Mouse (Mus musculus): Measurements from ENCODE around the gene Lypd4.

The Lypd4 gene

DNA sequence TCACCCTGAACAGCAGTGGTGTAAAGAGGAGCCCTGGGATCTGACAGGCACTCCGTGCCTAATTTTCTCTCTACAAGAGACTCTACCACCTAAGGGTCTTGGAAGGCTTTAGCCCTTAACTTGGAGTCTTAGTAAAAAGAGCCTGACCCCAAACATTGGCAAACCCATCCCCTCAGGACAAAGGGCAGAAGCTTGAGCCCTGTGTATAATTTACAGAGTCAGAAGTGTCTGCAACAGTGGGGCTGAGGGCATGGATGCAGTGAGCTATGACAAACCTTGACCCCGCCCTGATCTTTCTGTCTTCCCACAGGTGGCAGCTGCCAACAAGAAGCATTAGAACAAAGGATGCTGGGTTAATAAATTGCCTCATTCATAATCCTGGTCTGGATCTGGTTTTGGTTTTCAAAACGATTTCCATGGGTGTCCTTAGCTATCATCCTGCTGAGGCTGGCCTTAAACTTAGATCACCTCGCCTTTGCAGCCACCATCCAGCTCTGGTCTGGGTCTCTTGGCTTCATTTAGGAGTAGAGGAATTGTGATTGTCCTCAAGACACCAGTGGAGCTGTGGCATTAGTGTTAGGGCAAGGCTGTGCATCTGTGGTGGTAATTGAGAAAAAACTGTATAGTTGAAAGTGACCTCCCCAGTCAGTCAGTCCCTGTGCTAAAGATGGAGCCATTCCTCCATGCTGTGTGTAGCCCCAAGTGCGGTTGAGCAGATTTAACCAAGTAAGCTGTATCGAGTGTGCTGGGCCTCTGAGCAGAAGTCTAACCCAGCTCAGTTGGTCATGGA lies 19.9 kb upstream of the Lypd4 start:
- CTCF ChIA-PET, result interaction anchor here (1.7 to 2.8 kb wide), 2 partner anchors 13 to 17 kb away, joined by 7 to 10 read pairs; partner anchors contain the start of gene Arhgef1

DNA sequence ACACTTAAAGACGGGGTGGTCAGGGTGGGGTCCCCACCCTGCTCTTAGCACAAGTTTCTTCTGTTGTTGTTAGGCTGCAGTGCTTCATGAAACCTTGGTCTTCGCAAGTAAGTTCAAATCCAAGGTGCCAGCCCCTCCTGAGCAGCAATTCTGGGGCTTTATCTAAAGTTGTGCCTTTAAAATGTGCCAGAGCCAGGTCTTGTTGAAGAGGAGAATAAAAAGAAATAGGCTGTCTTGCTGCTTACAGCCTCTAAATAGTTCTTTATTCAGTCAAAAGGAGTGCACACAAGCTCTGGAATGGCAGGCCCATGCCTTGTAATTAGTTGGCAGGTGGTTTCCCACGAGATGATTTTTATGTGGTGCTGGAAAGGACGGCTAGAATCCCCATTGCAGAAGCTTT lies 17.4 kb upstream of the Lypd4 start:
- CTCF ChIA-PET, result interaction anchor here (1.4 kb wide), 1 partner anchor 63 kb away, joined by 5 read pairs; no protein-coding TSS in a partner anchor

DNA sequence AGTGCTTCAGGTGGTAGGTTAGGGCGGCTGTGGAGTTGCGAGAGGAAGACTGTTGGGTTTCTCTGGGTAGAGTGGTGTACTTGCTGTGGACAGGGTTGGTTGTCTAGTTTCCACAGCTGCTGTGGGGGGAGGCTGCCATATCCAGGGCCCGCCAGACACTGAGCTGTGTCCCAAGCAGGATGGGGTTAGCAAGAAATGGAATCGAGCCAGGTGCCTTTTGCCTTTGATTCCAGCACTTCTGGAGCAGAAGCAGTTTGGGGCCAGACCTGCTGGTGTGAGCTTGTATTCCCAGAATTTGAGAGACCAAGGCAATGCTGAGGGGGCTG lies 16.5 kb upstream of the Lypd4 start:
- CTCF ChIA-PET, result interaction anchor here (1.4 kb wide), 1 partner anchor 64 kb away, joined by 5 read pairs; no protein-coding TSS in a partner anchor

DNA sequence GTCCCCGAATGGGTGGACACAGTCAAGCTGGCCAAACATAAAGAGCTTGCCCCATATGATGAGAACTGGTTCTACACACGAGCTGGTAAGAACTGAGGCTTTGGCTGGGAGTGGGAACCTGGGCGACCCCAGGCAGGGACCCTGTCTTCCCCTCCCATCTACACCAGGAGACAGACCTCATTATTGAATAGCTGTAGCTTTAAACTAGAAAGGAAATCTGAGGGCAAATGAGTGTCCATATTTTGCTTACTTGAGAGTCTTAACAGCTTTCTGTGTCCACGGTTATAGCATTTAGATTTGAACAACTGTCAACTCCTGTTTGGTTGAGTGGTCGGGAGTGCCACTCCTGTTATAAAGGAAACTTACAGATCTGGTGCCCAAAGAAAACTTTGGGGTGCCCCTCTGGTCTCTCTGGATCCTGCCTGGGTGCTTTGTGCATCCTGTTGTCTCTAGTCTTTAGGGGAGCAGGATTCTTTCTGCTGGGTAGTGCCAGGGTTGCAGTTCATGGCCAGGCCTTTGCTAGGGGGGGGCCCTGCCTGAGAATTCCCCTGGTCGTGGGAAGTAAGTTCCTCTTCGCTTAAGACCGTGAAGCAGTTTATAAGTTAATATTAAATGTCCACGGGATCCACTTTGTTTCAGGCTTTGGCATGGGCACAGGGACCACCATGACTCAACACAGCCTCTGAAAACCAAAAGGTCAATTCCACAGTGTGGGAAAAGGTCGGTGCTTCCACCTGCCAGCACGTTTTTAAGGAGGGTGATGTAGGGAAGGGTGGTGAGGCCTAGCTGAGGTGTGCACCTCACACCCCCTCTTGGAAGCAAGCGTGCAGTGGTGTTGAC lies 15.9 kb upstream of the Lypd4 start:
- CTCF ChIA-PET, result no interaction called here

DNA sequence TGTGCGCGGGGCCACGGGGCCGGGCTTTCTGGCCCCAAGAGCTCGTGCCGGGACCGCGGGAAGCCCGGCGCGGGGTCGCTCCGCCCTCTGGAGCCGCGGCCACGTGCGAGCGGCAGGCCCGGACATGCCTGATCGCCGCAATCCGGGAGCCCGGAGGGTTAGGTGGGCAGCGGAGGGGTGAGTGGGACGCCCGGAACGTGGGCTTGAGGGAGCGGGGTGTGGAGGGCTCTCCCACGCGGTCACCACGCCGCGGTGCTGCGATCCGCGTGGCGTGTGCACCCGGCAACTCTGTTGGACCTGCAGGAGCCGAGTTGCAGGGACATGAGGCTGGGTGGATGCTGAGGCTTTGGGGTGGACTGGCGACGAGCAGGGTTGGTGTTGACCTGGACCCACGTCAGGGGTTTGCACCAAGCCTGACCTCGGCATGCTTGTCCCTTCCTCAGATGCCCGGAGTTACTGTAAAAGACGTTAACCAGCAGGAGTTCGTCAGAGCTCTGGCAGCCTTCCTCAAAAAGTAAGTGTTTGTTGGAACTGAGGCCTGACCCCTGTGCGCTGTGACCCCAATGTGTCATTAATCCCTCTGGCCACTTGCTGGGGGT lies 15.1 kb upstream of the Lypd4 start:
- CTCF ChIA-PET, result interaction anchor here (1.0 kb wide), 1 partner anchor 89 kb away, joined by 4 read pairs; no protein-coding TSS in a partner anchor

DNA sequence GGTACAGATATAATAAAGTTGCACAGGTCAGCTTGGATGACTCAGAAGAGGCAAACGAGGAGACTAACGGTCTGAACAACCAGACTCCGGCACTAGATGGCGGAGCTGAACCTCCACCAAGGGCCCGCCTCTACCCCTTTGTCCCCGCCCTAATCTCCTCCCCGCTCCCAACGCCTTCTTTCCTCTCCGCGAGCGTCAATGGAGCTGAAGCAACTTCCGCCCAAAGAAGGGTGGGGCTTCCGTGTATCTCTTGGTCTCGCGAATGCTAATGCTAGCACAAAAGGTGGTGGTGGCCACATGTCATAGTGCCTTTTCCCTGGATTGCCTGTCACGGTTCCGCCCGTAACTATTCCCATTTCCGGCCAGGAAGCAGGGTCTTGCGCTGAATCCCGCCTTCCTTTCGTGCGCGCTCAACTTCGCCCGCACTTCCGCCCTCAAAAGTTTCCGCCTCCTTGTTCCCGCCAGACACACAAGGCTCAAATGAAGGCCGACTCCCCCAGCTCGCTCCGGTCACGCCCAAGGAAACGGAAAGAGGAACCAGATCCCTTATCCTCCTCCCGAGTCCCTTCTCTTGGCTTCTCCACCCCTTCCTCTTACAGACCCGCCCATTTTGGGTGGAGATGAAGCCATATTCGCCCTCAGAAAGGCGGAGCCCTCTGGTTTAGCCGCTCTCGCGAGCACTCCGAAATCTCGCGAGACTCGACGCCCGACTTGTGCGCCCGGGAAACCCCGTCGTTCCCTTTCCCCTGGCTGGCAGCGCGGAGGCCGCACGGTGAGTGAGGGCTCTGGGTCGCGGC lies 14.4 kb upstream of the Lypd4 start, which contains the start of gene Rps19:
Gene Rps19, plus strand, starts transcription at position 476 of the 797 bp plus-strand sequence.
- CTCF ChIA-PET, result interaction anchor here (0.8 to 1.0 kb wide), 2 partner anchors 89 to 109 kb away, joined by 4 to 8 read pairs; no protein-coding TSS in a partner anchor

DNA sequence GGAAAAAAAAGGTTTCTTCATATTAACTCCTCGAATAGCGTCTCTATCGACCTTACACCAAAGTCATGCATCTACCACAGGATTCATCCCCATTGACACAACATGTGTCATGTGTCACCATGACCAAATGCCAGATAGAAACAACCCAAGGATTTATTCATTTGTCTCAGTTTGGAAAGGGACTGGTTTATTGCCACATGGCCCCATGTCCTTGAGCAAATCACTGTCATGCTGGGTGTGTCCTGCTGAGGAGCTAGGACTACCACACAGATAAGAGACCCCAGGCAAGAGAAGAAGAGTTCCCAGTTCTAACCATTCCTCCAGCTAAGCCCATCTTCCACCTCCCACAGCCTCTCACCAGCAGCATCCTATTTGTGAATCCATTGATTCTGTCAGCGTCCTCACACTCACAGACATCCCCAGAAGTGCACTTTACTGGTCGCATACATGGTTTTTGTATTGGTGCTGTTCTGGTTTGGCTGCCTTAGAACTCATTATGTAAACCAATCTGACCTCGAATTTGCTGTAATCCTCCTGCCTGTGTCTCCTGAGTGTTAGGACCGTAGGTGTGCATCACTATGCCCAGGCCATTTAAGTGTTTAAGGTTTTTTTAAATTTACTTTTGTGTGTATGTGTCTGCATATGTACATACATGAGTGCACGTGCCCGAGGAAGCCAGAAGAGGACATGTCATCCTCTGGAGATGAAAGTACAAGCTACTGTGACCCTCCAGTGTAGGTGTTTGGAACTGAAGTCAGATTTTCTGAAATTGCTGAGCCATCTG lies 12.9 kb upstream of the Lypd4 start:
- CTCF ChIA-PET, result no interaction called here

DNA sequence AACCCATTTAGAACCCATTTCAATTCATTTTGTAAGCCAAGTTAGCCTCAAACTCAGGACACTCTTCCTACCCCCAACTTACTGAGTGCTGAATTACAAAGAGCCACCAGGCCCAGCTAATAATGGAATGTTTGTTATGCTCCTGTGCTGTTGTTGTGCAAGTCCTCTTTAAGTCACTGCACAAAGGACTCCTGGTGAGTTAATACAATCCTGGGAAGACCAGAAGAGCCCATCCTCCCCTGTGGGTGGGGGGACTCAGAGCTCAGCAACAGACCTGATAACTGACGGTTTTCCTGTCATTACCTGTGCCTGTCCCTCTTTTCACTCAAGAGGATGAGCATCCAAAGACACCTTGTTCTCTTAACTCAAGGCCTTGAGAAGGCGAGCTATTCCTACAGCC lies 9.9 kb upstream of the Lypd4 start:
- CTCF ChIA-PET, result no interaction called here

DNA sequence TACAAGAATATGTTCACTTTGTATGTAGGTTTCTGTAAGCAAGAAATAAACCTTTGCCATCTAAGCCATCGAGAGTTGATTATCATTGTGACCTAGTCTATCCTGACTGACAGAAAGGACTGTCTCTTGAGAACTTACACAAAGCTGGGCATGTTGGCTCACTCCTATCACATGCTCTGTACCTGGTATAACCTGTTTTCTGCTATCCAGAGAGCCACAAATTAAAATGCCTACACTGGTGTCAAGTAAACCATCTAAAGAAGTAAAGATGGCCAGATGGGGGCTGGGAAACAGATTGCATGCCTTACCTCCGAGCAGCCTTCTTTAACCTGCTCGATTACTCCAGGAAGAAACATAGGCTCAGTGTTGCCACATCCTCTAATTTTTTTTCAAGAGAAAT lies 7.8 kb upstream of the Lypd4 start:
- CTCF ChIA-PET, result no interaction called here

DNA sequence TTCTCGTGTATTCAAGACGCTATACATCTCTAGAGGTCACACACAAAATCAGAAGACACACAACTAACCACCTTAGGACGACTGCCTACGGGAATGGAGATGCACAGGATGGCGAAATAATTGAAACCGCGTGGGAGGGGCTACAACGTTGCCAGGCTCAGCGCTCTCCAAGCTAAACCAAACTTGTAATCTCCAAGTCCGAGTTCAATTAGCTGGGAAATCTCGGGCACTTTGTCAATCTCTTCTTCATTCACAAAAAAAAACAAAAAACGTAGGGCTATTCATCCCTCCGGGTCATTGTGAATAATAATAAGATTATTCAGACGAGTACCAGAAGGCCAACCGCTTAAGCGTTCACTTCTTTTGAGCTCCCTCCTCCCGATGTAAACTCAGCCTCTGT lies 661 bp downstream of the Lypd4 start:
- CTCF ChIA-PET, result no interaction called here

DNA sequence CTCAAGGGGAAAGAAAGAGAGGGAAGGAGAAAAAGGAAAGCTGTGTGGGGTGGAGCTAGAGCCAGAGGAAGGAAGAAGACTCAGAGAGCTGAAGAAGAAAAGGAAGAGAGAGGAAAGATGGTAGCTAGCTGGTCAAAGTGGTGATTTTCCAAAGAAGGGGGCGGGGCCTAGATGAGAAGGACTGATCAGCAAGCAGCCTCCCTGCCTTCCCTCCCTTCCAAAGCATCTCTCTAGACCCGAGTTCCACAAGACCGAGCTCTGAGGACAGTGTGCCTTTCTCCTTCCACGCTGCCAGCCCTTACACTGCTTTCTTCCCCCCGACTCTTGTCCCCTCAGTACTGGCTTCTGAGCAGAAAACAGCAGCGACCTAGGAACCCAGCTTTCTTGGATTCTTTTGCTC lies 5.6 kb downstream of the Lypd4 start:
- CTCF ChIA-PET, result no interaction called here

DNA sequence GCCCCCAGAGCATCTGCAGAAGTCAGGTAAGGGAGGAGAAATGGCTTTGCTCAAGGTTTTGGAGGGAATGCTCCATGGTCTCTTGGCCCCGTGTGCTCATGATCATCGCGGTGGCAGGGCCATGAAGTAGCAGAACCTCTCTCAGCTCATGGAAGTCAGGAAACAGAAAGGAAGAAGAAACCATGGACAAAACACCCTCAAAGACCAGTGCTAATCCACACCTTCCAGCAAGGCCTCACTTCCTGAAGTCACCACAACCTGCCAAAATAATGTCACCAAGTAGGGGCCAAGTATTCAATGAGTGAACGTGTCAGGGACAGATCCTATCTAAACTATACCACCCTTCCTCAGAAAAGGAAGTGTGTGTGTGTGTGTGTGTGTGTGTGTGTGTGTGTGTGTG lies 6.9 kb downstream of the Lypd4 start:
- CTCF ChIA-PET, result interaction anchor here (0.7 kb wide), 1 partner anchor 37 kb away, joined by 4 read pairs; no protein-coding TSS in a partner anchor

DNA sequence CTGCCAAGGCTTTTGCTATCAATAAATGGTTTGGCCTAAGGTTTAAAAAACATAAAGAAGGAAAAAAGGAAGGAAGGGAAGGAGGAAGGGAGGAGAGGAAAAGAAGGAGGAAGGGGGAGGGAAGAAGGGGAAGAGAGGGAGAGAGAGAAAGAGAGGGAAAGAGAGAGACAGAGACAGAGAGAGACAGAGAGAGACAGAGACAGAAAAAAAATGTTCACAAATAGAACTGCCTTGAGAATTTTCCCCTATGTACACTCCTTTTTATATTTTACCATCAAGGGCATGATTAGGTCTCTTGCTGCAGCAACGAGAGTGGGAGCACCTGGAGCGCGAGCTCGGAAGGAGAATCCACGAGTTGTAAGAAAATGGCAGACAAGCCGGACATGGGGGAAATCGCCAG lies 7.8 kb downstream of the Lypd4 start, which contains the start of gene Gm9844:
Gene Gm9844, plus strand, starts transcription at position 301 of the 400 bp plus-strand sequence.
- CTCF ChIA-PET, result no interaction called here

DNA sequence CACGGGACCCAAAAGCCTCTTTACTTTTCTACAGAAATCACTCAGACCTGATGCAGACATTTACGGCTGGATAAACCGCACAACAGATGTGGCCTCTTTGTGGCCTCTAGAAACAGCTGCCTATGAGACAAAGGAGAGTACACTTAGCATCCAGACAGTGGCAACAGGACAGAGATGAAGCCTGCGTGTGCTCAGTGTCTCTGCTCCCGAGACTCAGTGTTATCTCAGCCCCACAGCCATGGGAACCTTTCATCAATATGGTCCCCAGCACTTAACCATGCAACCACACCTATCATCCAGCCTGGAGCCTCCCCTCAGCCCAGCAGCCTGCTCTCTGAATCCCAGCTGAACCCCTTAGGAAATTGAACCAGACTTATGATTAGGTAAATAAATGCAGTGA lies 10.5 kb downstream of the Lypd4 start:
- CTCF ChIA-PET, result no interaction called here

DNA sequence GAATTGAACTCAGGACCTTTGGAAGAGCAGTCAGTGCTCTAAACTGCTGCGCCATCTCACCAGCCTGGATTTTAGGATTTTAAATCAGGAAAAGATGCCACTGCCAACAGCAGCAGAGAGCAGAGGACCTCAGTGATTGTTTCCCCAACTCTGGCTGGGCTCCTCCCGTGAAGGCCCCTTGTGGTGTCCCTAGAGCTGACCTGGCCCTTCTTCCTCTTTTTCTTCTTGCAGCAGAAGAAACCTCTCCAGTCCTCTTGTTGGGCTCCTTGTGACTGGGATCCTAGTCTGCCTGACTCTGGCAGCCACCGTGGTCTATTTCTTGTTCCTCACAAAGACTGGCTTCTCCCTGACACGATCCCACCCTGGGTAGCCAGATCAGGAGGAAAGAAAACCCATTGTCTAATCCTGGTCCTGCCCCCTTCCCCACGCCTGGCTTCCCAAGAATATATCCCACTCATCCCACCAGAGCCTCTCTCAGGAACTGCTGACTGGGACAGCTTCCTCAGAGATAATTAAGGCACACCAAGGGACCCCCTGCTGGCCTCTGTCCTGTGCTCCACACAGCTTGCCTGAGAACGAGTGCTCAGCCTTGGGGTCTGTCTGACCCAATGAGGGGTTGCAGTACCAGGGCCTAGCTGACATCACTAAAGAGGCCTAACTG lies 13.2 kb downstream of the Lypd4 start:
- CTCF ChIA-PET, result interaction anchor here (0.7 kb wide), 1 partner anchor 53 kb away, joined by 4 read pairs; no protein-coding TSS in a partner anchor

DNA sequence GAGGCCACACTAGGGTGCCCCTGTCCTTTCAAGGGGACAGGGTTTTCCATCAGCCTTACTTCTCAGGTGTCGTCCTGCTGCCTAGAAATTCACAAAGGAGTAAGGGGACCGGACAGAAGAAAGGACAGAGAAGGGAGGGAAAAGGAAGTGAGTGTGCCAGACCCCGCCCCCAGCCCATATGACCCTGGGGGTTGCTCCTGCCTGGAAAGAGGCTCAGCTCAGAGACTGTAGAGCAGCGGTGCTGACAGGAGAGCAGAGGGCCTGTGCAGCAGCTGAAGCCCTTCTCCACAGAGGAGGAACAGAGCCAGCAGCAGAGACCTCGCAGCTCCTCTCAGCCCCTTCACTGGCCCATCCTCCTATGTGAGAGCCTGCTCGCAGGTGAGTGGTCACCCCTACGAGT lies 16.0 kb downstream of the Lypd4 start:
- CTCF ChIA-PET, result no interaction called here

DNA sequence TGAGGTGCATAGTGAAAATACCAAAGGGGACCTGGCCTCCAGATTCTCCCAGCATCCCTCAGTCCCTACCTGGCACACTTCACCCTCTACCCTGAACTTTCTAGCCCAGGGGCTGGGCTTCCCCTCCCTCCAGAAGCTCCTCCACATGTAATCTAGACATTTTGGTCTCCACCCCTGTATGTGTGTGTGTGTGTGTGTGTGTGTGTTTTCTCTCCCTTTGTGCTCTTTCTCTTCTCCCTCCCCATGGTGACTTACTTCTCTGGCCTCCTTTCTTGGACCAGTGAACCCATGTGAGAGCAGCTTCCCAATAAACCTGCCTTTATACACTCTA lies 16.5 kb downstream of the Lypd4 start:
- CTCF ChIA-PET, result no interaction called here

DNA sequence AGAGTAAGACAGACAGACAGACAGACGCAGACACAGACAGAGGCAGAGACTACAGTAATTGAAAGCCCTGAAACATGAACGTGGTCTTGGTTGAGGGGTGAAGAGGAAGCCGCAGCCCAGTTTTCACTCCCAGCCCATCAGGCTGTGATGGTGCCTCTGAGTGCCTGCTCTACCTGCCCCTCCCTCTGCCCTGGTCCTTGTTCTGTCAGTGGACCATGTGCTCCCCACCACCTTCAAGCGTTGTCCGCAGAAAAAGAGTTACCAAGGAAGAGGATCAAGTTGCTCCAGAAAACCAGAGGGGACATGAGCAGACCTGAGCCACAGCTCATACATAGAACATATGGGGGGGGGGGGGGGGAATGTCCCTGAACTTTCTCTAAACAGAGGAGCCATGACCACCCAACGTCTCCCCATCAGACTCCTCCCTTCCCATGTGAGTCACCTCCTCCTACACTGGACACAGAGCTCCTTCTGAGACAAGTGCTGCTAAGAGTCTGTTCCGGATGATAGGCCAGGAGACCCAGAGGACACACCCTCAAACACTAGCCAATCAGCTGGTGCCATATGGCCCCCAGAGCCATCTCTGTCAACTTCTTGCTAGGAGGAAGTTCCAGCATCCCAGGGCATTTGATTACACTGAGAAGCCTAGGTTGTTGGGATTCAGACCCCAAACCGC lies 17.0 kb downstream of the Lypd4 start:
- CTCF ChIA-PET, result no interaction called here

DNA sequence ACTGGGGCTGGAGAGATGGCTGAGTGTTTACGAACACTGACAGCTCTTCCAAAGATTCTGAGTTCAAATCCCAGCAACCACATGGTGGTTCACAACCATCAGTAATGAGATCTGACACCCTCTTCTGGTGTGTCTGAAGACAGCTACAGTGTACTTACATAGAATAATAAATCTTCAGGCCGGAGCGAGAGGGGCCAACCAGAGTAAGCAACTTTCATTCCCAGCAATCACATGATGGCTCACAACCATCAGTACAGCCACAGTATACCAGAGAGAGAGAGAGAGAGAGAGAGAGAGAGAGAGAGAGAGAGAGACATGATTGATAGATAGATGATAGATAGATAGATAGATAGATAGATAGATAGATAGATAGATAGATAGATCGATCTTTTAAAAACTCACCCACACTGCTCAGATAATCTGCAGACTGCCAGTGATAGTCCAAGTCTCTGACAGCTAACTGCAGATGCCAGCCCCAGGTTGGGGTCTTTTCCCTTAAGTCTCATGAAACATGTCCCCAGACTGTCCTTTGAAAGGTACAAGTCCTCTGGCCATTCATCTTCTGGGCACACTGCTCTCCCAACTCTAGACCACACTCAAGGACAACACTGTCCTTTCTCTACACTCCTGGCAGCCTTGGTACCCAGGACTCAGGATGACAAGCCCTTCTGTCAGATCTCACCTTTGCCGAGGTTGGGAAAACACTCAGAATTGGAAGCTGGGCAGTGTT lies 18.0 kb downstream of the Lypd4 start:
- CTCF ChIA-PET, result no interaction called here

Measured in spleen, embryonic (tissue).